Mouse (Mus musculus): ENCODE data around the gene Asb11.

- no peak for TF ChIP-seq CTCF (IDR thresholded peaks at IDR 0.05; ENCODE audit: control insufficient read depth, insufficient read depth, insufficient read length)
- no peak for TF ChIP-seq USF1 (IDR thresholded peaks at IDR 0.05; ENCODE audit: low read depth)
- no peak for TF ChIP-seq MAX (IDR thresholded peaks at IDR 0.05)
- TF ChIP-seq FOSL1 (IDR thresholded peaks at IDR 0.05; ENCODE audit: insufficient read depth, low read length, poor library complexity, severe bottlenecking) = no peak
Observed at GRCm38 (mm10) chrX:164431133-164431532, 5.7 kb upstream of the Asb11 start.

All from C2C12 (cell line).